Comparison of ENCODE assay signal across 50 mouse cellular contexts in genomic region chr9:123982720-123983119, GRCm38 (mm10). TPM values are rescaled to one million over a fixed set of nuclear protein-coding genes. Genes with fewer than 3 reads are reported as not detected.
"Had no signal": no experiment of that assay in that cellular context is flagged by ENCODE, and none has a peak within 500 bp of the region (broad histone marks: within the 10 kb centered on the region; RNA-seq: fewer than 3 reads in every experiment).

No protein-coding gene starts in this region.

- H3K27me3 ChIP-seq: heart, embryonic 12.5 days; heart, embryonic 13.5 days; heart, embryonic 15.5 days; hindbrain, embryonic 12.5 days; hindbrain, embryonic 13.5 days; hindbrain, embryonic 15.5 days; intestine, embryonic 15.5 days; kidney, embryonic 15.5 days had no signal

- H3K9ac ChIP-seq: heart, embryonic 12.5 days; heart, embryonic 13.5 days; heart, embryonic 15.5 days; hindbrain, embryonic 12.5 days; hindbrain, embryonic 13.5 days; hindbrain, embryonic 14.5 days; hindbrain, embryonic 15.5 days; intestine, embryonic 15.5 days; kidney, embryonic 15.5 days had no signal

- H3K9me3 ChIP-seq: heart, embryonic 10.5 days; heart, embryonic 12.5 days; heart, embryonic 13.5 days; heart, embryonic 15.5 days; hindbrain, embryonic 10.5 days; hindbrain, embryonic 12.5 days; hindbrain, embryonic 13.5 days; hindbrain, embryonic 15.5 days; intestine, embryonic 15.5 days; kidney, embryonic 15.5 days had no signal

- H3K4me3 ChIP-seq: heart, embryonic 10.5 days; heart, embryonic 12.5 days; heart, embryonic 13.5 days; heart, embryonic 15.5 days; hindbrain, embryonic 10.5 days; hindbrain, embryonic 12.5 days; hindbrain, embryonic 13.5 days; hindbrain, embryonic 15.5 days; intestine, embryonic 15.5 days; kidney, embryonic 15.5 days; layer of hippocampus, adult 2 months; left cerebral cortex, adult 2 months had no signal

- H3K4me2 ChIP-seq: heart, embryonic 11.5 days; heart, embryonic 12.5 days; heart, embryonic 13.5 days; heart, embryonic 15.5 days; hindbrain, embryonic 12.5 days; hindbrain, embryonic 13.5 days; hindbrain, embryonic 14.5 days; hindbrain, embryonic 15.5 days; intestine, embryonic 15.5 days; kidney, embryonic 15.5 days had no signal

- H3K27ac ChIP-seq: heart, embryonic 10.5 days; heart, embryonic 13.5 days; heart, embryonic 15.5 days; hindbrain, embryonic 10.5 days; hindbrain, embryonic 12.5 days; hindbrain, embryonic 13.5 days; hindbrain, embryonic 14.5 days; hindbrain, embryonic 15.5 days; hindbrain, postnatal 0 days; intestine, embryonic 15.5 days; kidney, embryonic 15.5 days; kidney, postnatal 0 days; layer of hippocampus, adult 2 months; left cerebral cortex, adult 2 months had no signal

- ATAC-seq: hindbrain, embryonic 16.5 days; hindbrain, postnatal 0 days; inflammation-experienced regulatory T-cells, adult 6 months; intestine, embryonic 15.5 days; intestine, embryonic 16.5 days; intestine, postnatal 0 days had no signal

- H3K36me3 ChIP-seq: heart, embryonic 10.5 days; heart, embryonic 12.5 days; heart, embryonic 13.5 days; heart, embryonic 15.5 days; hindbrain, embryonic 10.5 days; hindbrain, embryonic 12.5 days; hindbrain, embryonic 13.5 days; hindbrain, embryonic 15.5 days; intestine, embryonic 15.5 days; kidney, embryonic 15.5 days had no signal

- DNase-seq: heart, postnatal 14 days; heart, postnatal 36 days; heart, postnatal 4 days; kidney, adult 11 months; kidney, adult 18-20 months; kidney, adult 2 months; kidney, adult 8-10 months; kidney, adult 9 months; kidney, postnatal 10 days; kidney, postnatal 14 days; kidney, postnatal 25 days; kidney, postnatal 36 days; kidney, postnatal 4 days; layer of hippocampus, adult 9-11 months; layer of hippocampus, postnatal 36 days had no signal

- H3K4me1 ChIP-seq: heart, embryonic 10.5 days; heart, embryonic 12.5 days; heart, embryonic 13.5 days; heart, embryonic 15.5 days; hindbrain, embryonic 10.5 days; hindbrain, embryonic 12.5 days; hindbrain, embryonic 13.5 days; hindbrain, embryonic 15.5 days; intestine, embryonic 15.5 days; kidney, embryonic 15.5 days had no signal

RNA-seq across cellular contexts. Expression of gene Ccr1l1, which starts 4.5 kb away (rescaled TPM):
- total RNA-seq: heart, postnatal 14 days; heart, postnatal 25 days; heart, postnatal 36 days; heart, postnatal 4 days; hematopoietic stem cell, adult 5-6 weeks; hindbrain, postnatal 0 days; layer of hippocampus, adult 18-20 months; layer of hippocampus, adult 2 months; layer of hippocampus, adult 8-10 months; layer of hippocampus, postnatal 10 days; layer of hippocampus, postnatal 14 days; layer of hippocampus, postnatal 25 days; layer of hippocampus, postnatal 36 days; left cerebral cortex, adult 18-20 months; left cerebral cortex, adult 2 months had no signal
- polyA plus RNA-seq: heart, embryonic 10.5 days; heart, embryonic 11.5 days; heart, embryonic 12.5 days; heart, embryonic 13.5 days; heart, embryonic 14.5 days; heart, embryonic 15.5 days; heart, embryonic 16.5 days; heart, postnatal 0 days; hindbrain, embryonic 10.5 days; hindbrain, embryonic 12.5 days; hindbrain, embryonic 13.5 days; hindbrain, embryonic 14.5 days; hindbrain, embryonic 15.5 days; hindbrain, embryonic 16.5 days; hindbrain, postnatal 0 days; inflammation-experienced regulatory T-cells, adult 6 months; intestine, embryonic 14.5 days; intestine, embryonic 15.5 days; intestine, embryonic 16.5 days; intestine, postnatal 0 days; kidney, embryonic 14.5 days; kidney, embryonic 15.5 days; kidney, embryonic 16.5 days; kidney, postnatal 0 days; large intestine, adult 2 months had no signal

RNA-seq across cellular contexts. Expression of gene Ccr1, which starts 14.2 kb away (rescaled TPM):
- total RNA-seq: left cerebral cortex, adult 18-20 months had no signal

RNA-seq across cellular contexts. Expression of gene Ccr3, which starts 39.1 kb away (rescaled TPM):
- total RNA-seq: heart, postnatal 14 days; heart, postnatal 25 days; heart, postnatal 36 days; heart, postnatal 4 days; hindbrain, postnatal 0 days; layer of hippocampus, adult 18-20 months; layer of hippocampus, adult 2 months; layer of hippocampus, adult 8-10 months; layer of hippocampus, postnatal 10 days; layer of hippocampus, postnatal 14 days; layer of hippocampus, postnatal 25 days; layer of hippocampus, postnatal 36 days; left cerebral cortex, adult 18-20 months; left cerebral cortex, adult 2 months had no signal
- polyA plus RNA-seq: heart, embryonic 11.5 days; heart, postnatal 0 days; hindbrain, embryonic 10.5 days; hindbrain, embryonic 12.5 days; hindbrain, embryonic 13.5 days; hindbrain, embryonic 14.5 days; hindbrain, embryonic 15.5 days; hindbrain, embryonic 16.5 days; hindbrain, postnatal 0 days; intestine, embryonic 14.5 days; kidney, embryonic 14.5 days; kidney, embryonic 16.5 days; kidney, postnatal 0 days had no signal
